Mouse (Mus musculus): ENCODE data around the gene Relt.

Gene Relt

DNA sequence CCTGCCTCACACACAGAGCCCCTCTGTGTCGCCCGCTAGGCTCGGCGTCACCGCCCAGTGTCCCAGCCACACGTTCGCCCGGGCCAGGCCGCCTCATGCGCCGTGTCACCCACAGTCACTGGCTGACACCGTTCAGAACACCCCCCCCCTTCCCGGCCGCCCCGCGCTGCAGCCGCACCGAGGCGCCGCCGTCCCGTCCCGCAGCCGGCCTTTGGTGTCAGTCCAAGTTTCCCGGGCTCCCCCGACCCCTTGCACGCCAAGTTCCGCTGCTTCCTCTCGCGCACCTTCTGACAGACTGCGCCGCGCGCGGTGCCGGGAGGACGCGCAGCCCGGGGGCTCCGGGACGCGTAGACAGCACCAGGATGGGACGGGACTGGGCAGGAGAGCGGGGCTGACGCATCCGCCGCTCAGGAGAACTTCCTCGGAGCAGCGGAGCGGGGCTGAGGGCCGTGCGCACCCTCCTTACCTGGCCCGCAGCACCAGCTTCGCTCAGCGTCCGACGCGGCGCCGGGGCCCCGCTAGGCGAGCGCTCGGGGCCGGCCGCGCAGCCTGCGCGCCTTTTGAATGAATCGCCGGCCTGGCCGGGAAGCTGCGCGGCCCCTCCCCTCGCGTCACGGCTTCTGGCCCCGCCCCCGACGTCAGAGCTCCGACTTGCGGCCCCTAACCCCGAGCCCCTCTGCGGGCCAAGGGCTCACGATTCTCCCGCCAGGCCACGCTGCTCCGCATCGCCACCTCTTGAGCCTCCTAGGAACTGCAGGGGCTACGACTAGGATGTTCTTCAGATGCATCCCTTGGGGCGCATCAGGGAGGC lies at the start of gene Relt:
Gene Relt, minus strand, starts transcription at position 619 of the 811 bp plus-strand sequence.
- peak; percentile 94 to 98 for DNase-seq (ENCODE audit: low read depth in 1 of 2, low spot score in 2 of 2)

GRCm38 (mm10) chr7:100911791-100912190 lies 48.5 kb upstream of the Relt start:
- no peak for DNase-seq (ENCODE audit: low read depth in 1 of 2, low spot score in 2 of 2)

- DNase-seq (ENCODE audit: low read depth in 1 of 2, low spot score in 2 of 2): no peak
Measured at GRCm38 (mm10) chr7:100911246-100911770, 48.1 kb upstream of the Relt start.

DNA sequence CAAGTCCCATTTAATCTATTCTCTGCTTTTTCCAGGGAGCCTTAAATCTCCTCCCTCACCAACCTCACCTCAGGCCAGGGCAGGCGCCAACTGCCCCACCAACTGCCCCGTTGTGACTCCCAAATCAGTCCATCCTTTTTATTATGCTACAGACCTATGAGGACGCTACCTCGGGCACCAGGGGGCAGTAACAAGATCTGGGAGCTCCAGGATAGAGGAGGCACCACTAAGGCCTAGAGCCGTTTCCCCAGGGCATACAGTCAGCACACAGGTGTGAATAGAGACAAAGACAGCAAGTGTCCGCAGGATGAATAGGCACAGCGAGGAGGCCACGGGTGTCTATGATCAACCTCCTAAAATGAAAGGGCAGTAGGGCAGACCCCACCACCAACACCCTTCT lies 45.3 kb upstream of the Relt start:
- no peak for DNase-seq (ENCODE audit: low read depth in 1 of 2, low spot score in 2 of 2)

DNA sequence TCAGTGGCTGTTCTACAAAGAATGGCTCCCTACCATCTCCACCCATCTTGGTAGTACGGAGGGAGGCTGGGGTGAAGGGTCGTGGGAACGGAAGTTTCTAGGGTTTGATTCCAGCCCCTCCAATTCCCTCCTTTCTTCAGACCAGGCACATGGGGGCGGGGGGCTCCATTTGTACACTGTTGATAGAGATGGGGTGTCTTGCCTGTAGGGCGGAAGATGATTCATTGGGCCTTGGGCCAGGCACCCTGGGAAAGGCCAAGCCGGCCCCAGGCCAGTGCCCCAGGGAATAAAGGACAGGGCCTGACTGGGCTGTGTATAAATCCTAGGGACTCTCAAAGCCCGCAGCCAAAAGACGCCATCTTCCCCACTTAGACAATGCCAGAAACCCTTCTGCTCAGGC lies 44.8 kb upstream of the Relt start:
- no peak for DNase-seq (ENCODE audit: low read depth in 1 of 2, low spot score in 2 of 2)

DNA sequence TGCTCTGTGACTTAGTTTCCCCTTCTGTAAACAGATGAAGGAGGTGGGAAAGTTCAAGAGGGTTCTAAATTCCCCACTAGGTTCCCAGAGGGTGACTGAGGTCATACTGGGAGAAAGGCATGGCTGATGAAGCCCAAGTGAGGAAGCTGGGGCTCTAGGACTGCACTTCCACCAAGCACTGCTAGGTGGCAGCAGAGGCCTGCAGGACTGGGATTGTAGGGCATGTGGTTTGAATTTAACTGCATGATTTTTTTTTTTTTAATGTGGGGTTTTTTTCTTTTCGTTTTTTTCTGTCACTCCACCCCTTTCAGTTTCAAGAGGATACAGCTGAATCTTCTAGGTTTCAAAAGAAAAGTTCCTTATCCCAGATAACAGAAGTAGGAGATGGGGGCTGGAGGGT lies 44.0 kb upstream of the Relt start:
- DNase-seq (ENCODE audit: low read depth in 1 of 2, low spot score in 2 of 2): peak; percentile 50 to 71

DNA sequence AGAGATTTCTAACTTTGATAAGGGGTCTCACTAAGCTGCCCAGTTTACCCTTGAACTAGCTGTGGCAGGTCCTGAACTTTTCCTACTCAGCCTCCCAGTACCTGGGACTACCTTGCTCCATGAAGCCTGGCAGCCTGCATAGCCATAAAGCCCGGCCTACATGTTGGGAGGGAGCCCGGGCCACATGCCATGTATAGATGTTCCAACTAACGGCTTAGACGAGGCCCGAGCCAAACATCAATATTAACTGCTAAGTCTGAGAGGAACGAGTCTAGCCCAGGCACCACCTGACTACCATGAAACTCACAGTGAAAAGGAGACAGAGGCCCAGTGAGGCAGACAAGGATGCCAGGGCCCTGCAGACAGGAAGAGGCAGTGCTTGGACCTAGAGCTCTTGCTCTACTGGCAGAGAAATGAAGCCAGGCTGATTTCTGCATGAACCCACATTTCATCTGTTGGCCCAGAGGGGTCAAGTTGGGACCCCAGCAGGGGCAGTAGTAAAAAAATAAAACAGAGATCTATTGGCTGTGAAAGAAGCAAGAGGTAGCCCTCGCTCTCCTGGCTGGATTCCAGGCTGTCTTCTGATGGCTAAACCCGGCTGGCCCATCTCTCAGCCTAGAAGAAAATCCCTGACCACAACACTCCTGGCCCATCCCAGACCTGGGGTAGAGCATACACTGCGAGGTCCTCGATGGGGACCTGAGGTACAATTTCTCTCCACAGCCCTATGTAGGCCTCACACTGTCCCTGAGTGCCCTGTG lies 43.0 kb upstream of the Relt start:
- DNase-seq (ENCODE audit: low read depth in 1 of 2, low spot score in 2 of 2): no peak

DNA sequence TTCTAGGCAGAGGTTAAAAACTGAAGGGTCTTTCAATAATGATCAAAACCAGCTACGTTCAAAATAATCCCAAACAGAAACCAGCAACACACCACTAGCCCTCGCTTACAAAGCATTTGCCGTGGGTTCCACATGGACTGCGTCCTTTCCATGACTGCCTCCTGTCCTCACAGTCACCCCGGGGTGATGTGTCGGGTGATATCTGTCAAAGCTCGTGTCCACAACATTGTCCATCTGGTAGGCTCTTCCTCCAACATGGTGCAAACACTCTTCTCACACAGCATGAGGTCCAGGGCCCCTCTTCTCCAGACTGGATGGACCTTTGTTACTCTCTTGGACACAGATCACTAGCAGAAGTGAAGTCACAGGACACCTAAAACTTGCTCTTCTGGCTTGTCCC lies 41.8 kb upstream of the Relt start:
- DNase-seq (ENCODE audit: low read depth in 1 of 2, low spot score in 2 of 2): no peak

GRCm38 (mm10) chr7:100904612-100905011 lies 41.4 kb upstream of the Relt start:
- no peak for DNase-seq (ENCODE audit: low read depth in 1 of 2, low spot score in 2 of 2)

- DNase-seq (ENCODE audit: low read depth in 1 of 2, low spot score in 2 of 2): no peak
Measured at GRCm38 (mm10) chr7:100902451-100903137, 39.3 kb upstream of the Relt start.

GRCm38 (mm10) chr7:100897828-100898227 lies 34.6 kb upstream of the Relt start:
- DNase-seq (ENCODE audit: low read depth in 1 of 2, low spot score in 2 of 2): no peak

- DNase-seq (ENCODE audit: low read depth in 1 of 2, low spot score in 2 of 2): no peak
Measured at GRCm38 (mm10) chr7:100894833-100895226, 31.6 kb upstream of the Relt start.

- DNase-seq (ENCODE audit: low read depth in 1 of 2, low spot score in 2 of 2): no peak
Measured at GRCm38 (mm10) chr7:100894057-100894832, 31.0 kb upstream of the Relt start.

- DNase-seq (ENCODE audit: low read depth in 1 of 2, low spot score in 2 of 2): no peak
Measured at GRCm38 (mm10) chr7:100893249-100894056, 30.2 kb upstream of the Relt start.

DNA sequence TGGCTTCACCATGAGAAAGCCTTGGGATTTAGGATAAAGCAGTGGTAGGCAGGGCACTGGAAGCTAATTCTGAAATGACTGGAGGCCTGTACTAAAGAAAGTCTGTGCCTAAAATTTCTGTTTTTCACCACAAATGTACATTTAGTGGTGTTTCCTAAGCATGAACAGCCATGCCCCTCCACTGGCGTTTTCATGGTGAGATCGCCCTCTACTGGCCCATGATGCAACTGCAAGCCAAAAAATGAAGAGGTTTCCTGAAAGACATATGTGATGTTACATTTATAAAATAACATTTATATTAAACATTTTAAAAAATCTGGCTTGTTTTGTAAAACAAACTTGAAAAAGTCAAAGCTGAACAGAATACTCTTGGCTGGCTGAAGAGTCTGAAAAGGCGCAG lies 23.3 kb upstream of the Relt start:
- peak in 1 of 2 experiments; percentile 58 for DNase-seq (ENCODE audit: low read depth in 1 of 2, low spot score in 2 of 2)

- DNase-seq (ENCODE audit: low read depth in 1 of 2, low spot score in 2 of 2): no peak
Measured at GRCm38 (mm10) chr7:100884460-100884859, 21.2 kb upstream of the Relt start.

DNA sequence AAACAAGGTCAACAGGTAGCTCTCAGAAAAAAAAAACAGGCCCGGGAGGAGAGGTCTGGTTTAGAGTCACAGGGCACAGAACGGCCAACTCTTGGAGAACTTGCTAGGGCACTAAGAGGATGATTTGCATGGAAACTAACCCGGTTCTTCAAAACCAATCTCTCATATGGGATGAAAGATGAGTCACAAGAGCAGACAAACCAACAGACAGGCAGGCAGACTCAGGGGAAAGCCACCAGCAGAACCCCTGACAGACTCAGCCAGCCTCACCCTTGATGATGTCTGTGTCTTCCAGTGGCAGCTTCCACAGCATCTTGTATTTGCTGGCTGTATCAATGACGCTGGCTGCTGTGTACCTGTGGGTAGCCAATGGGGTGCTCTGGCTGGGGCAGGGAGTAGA lies 18.7 kb upstream of the Relt start:
- DNase-seq (ENCODE audit: low read depth in 1 of 2, low spot score in 2 of 2): no peak

GRCm38 (mm10) chr7:100881531-100881930 lies 18.3 kb upstream of the Relt start:
- no peak for DNase-seq (ENCODE audit: low read depth in 1 of 2, low spot score in 2 of 2)

DNA sequence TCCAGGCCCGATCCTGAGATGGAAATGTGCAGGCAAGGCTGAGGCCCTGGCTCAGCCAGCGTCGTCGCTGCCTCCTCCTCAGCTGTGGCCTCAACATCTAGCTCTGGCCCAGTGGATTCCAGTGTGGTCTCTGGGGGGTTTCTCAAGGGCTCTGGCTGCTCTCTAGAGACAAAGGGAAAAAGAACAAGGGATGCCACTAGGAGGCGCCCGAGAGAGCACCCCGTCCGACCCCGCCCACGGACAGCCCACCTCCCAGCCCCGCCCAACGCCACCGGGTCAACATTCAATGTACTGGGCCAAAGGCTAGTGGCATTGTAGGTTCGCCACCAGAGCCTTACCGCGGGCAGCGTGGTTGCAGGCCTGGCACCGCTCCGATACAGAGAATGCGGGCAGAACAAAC lies 16.3 kb upstream of the Relt start:
- peak in 1 of 2 experiments; percentile 51 for DNase-seq (ENCODE audit: low read depth in 1 of 2, low spot score in 2 of 2)

GRCm38 (mm10) chr7:100876771-100877170 lies 13.5 kb upstream of the Relt start:
- DNase-seq (ENCODE audit: low read depth in 1 of 2, low spot score in 2 of 2): no peak

All from monocyte, adult 2 months (primary cell).